In genomic region chr19:26892861-26893260, GRCm38 (mm10) we compare ENCODE assay signal across 15 mouse cellular contexts. TPM values are rescaled to one million over a fixed set of nuclear protein-coding genes. Genes with fewer than 3 reads are reported as not detected.
DNase-seq lines count a peak whose midpoint lies in the region; ATAC-seq and TF ChIP-seq lines count a peak whose summit lies in the region.
"Had no signal": no experiment of that assay in that cellular context is flagged by ENCODE, and none has a peak within 500 bp of the region (broad histone marks: within the 10 kb centered on the region; RNA-seq: fewer than 3 reads in every experiment).

No protein-coding gene starts in this region.

- no peak overlapping the region for H3K9ac ChIP-seq in kidney, postnatal 0 days (ENCODE audit: low read depth, low read length)
- H3K9ac ChIP-seq: limb, embryonic 13.5 days had no signal

- DNase-seq in cerebellum, adult 2 months, result peak; percentile 16 to 35
- DNase-seq in cerebellum, postnatal 4 days (ENCODE audit: low spot score in 2 of 2), result no peak
- no peak for DNase-seq in kidney, postnatal 0 days (ENCODE audit: low spot score)
- no peak for DNase-seq in kidney, adult 8-10 months
- DNase-seq in 3T3-L1 (ENCODE audit: low read depth, low spot score), result peak; percentile 38
- DNase-seq in MN1 (ENCODE audit: low spot score), result no peak
- no peak for DNase-seq in layer of hippocampus, adult 9-10 months (ENCODE audit: low spot score)
- DNase-seq: adrenal gland, postnatal 14 days; gastrocnemius, postnatal 10 days had no signal

- H3K36me3 ChIP-seq in kidney, postnatal 0 days (ENCODE audit: insufficient read depth, low read length), result no peaks in the 10 kb centered on the region
- H3K36me3 ChIP-seq: limb, embryonic 13.5 days had no signal

- 35% methylated on average over 5 of the region's 5 CpGs for WGBS in cerebellum, adult 2 months
- WGBS in kidney, postnatal 0 days, result 76% methylated on average over 5 of the region's 5 CpGs

- no peaks in the 10 kb centered on the region for H3K9me3 ChIP-seq in kidney, postnatal 0 days (replicated peaks; ENCODE audit: low read length)

- TF ChIP-seq CTCF in cerebellum, adult 2 months (IDR thresholded peaks at IDR 0.05; ENCODE audit: borderline replicate concordance, insufficient read depth, low read depth, low read length), result no peak
- TF ChIP-seq CTCF in kidney, postnatal 0 days (IDR thresholded peaks at IDR 0.05; ENCODE audit: low read depth), result peak; percentile 49
- peak; percentile 31; the same call in 1 of the 2 replicates for TF ChIP-seq CTCF in cortical plate, adult 2 months (IDR thresholded peaks at IDR 0.05; ENCODE audit: extremely low read depth, insufficient read depth, low read length)

- no peak for TF ChIP-seq POLR2A in cerebellum, adult 2 months (IDR thresholded peaks at IDR 0.05; ENCODE audit: borderline replicate concordance, insufficient read depth, low read length)
- TF ChIP-seq POLR2A in cortical plate, adult 2 months (IDR thresholded peaks at IDR 0.05; ENCODE audit: extremely low read depth, insufficient read depth, low read length), result no peak

- H3K27ac ChIP-seq in cerebellum, adult 2 months (ENCODE audit: insufficient read depth, low read length), result no peak overlapping the region
- H3K27ac ChIP-seq in kidney, postnatal 0 days, result peak overlapping the region; percentile 13; the same call in 1 of the 2 replicates
- no peak overlapping the region for H3K27ac ChIP-seq in cortical plate, adult 2 months (ENCODE audit: insufficient read depth, low read length)
- H3K27ac ChIP-seq: limb, embryonic 13.5 days had no signal

- H3K4me3 ChIP-seq in cerebellum, adult 2 months (replicated peaks; ENCODE audit: insufficient read depth, low read depth, low read length), result no peak overlapping the region
- no peak overlapping the region for H3K4me3 ChIP-seq in kidney, postnatal 0 days (replicated peaks; ENCODE audit: low read depth, low read length)
- H3K4me3 ChIP-seq in cortical plate, adult 2 months (ENCODE audit: insufficient read depth, low read length), result no peak overlapping the region
- H3K4me3 ChIP-seq: limb, embryonic 13.5 days had no signal

- H3K4me1 ChIP-seq in cerebellum, adult 2 months (ENCODE audit: control insufficient read depth, insufficient read depth, low read length), result peaks cover 5% of the 10 kb centered on the region; the same call in 1 of the 2 replicates
- H3K4me1 ChIP-seq in kidney, postnatal 0 days (replicated peaks; ENCODE audit: insufficient read depth, low read length), result no peaks in the 10 kb centered on the region; the same call in 1 of the 2 replicates
- no peaks in the 10 kb centered on the region for H3K4me1 ChIP-seq in cortical plate, adult 2 months (ENCODE audit: control insufficient read depth, insufficient read depth, low read length)
- H3K4me1 ChIP-seq: limb, embryonic 13.5 days had no signal

- H3K27me3 ChIP-seq in cerebellum, adult 2 months (ENCODE audit: control insufficient read depth, insufficient read depth, low read length), result no peaks in the 10 kb centered on the region
- H3K27me3 ChIP-seq in kidney, postnatal 0 days (ENCODE audit: insufficient read depth, low read length), result no peaks in the 10 kb centered on the region
- H3K27me3 ChIP-seq: limb, embryonic 13.5 days had no signal

- no peak overlapping the region for H3K4me2 ChIP-seq in kidney, postnatal 0 days (ENCODE audit: low read length)
- H3K4me2 ChIP-seq: limb, embryonic 13.5 days had no signal

- ATAC-seq in kidney, postnatal 0 days (replicated peaks; ENCODE audit: low FRiP score, low read depth), result no peak
- ATAC-seq: inflammation-experienced regulatory T-cells, adult 6 months had no signal

RNA-seq across cellular contexts. Expression of gene Gm815, which starts 7.2 kb away (rescaled TPM):
- not detected in 2 replicates for polyA plus RNA-seq in cerebellum, adult 2 months (2012; rRNA removed)
- 0.18 and 0.29 TPM in 2 replicates for polyA plus RNA-seq in kidney, postnatal 0 days (2015; fragmentation: Nextera tagmentation; extraction: Ambion mirVana)
- not detected in 2 replicates for polyA plus RNA-seq in cortical plate, adult 2 months (2012; rRNA removed)
- polyA plus RNA-seq: C2C12; inflammation-experienced regulatory T-cells, adult 6 months; large intestine, adult 2 months; limb, embryonic 13.5 days; small intestine, adult 2 months had no signal

Comparison
In these comparisons a context has a peak if more than half of its experiments do, and no peak if none do; other contexts are left out.
1. DNase-seq: peak in cerebellum, adult 2 months (2 of 2) and 3T3-L1 (single experiment); none in cerebellum, postnatal 4 days (0 of 2), kidney, postnatal 0 days (single experiment), kidney, adult 8-10 months (0 of 2), MN1 (single experiment) and layer of hippocampus, adult 9-10 months (single experiment).